Mouse (Mus musculus): ENCODE measurements around the gene Iqschfp.

The Iqschfp gene

DNA sequence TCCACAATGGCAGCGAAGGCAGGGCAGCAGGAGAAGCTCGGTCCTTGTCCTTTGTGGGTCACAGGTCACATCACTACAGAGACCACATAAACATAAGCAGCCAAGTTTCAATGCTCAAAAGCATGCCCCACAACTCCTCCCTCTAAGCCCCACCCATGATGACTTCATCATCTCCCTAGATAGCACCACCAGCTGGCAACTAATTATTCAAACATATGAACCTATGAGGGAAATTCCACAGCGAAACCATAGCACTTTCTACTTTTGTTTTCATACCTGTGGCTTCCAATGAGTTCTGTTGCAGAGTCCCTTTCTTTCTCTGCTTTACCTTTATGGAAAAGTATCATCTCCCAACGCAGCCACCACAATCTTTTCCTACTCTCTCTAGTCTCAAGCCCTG, 443.5 kb downstream of the Iqschfp start:
- no peak for DNase-seq (ENCODE audit: low spot score in 2 of 2)

- DNase-seq (ENCODE audit: low spot score in 2 of 2) = no peak
Observed at GRCm38 (mm10) chr3:68350624-68351023, 458.6 kb downstream of the Iqschfp start.

GRCm38 (mm10) chr3:68351461-68351860, 459.4 kb downstream of the Iqschfp start:
- DNase-seq (ENCODE audit: low spot score in 2 of 2) = no peak

DNA sequence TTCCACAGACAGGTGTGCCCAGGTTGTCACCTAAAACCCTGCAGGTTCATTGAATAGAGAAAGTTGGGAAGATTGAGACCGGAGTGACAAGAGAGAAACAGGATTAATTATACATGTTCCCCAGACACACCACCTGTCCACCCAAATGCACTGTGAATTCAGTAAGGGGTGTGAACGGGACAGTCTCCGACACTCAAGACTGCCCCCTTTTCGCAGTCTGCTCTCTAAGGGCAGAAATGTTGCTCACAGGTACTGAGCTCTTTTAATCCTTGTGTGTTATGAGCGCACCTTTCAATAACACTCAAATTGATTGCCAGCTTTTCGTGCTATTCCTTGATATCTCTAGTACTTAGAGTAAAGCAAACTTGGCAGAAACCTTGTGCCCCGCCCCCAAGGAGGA, 460.9 kb downstream of the Iqschfp start:
- DNase-seq (ENCODE audit: low spot score in 2 of 2) = no peak

GRCm38 (mm10) chr3:68353492-68353891, 461.5 kb downstream of the Iqschfp start:
- no peak for DNase-seq (ENCODE audit: low spot score in 2 of 2)

- DNase-seq (ENCODE audit: low spot score in 2 of 2) = no peak
Observed at GRCm38 (mm10) chr3:68356516-68356915, 464.5 kb downstream of the Iqschfp start.

GRCm38 (mm10) chr3:68368029-68368428, 476.0 kb downstream of the Iqschfp start:
- no peak for DNase-seq (ENCODE audit: low spot score in 2 of 2)

DNA sequence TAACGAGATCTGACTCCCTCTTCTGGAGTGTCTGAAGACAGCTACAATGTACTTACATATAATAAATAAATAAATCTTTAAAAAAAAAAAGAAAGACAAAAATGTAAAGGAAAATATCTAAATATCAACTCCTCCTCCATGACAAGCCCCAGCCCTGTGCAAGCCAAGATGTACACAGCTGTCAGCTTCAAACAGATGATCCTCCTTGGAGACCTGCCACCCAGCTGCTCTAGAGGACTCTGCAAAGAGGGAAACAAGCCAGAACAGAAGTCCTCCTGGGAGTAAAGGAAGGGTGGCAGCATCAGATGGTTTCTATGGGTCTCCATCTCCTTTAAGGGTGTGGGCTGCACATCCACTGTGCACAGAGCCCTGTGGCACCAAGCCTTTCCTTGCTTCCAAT, 480.9 kb downstream of the Iqschfp start:
- no peak for DNase-seq (ENCODE audit: low spot score in 2 of 2)

- DNase-seq (ENCODE audit: low spot score in 2 of 2) = no peak
Observed at GRCm38 (mm10) chr3:68375100-68375508, 483.1 kb downstream of the Iqschfp start.

DNA sequence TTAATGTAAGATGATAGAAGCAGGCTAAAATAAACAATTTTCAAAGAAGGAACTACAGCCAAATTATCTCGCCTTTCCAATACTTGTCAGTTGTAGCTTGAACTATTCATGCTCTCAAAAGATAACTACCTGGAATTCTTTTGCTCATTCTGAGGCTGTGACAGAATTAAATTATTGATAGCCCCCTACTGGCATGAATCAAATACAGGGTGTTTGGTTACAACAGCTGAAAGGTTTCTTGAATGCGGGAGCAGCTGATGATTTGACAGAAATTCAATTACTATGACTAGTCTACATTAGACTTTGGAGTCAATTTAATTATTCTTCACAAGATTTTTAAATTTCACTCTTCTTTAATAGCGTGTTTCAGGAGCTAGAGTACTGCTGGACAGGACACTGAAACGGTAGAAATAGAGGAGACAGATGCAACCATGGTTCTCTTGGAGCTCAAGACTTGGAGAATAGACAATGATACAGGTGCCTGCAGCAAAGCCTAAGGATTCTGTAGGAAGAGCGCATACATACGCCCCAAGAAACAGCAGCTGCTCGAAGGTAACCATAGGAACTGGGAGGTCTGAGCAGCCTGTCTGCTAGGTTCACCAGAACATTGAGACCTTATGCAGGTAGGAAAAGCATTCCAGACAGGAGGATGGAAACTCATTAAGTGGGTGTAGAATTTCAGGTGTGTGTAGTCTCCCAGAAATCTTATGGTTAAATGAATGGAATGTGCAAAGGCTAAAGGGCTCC, 485.6 kb downstream of the Iqschfp start:
- DNase-seq (ENCODE audit: low spot score in 2 of 2) = no peak

DNA sequence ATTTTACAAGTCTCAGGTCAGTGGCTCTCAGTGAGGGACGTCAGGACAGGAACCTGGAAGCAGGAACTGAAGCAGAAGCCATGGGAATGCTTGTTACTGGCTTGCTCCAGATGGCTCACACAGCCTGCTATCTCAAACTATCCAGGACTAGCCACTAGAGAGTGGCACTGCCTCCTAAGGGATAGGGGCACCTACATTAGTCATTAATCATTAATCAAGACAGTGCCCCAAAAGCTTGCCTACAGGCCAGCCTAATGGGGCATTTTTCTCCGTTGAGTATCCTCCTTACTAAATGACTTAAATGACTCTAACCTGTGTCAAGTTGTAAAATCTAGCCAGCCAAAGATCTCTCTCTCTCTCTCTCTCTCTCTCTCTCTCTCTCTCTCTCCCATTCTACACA, 486.8 kb downstream of the Iqschfp start:
- no peak for DNase-seq (ENCODE audit: low spot score in 2 of 2)

DNA sequence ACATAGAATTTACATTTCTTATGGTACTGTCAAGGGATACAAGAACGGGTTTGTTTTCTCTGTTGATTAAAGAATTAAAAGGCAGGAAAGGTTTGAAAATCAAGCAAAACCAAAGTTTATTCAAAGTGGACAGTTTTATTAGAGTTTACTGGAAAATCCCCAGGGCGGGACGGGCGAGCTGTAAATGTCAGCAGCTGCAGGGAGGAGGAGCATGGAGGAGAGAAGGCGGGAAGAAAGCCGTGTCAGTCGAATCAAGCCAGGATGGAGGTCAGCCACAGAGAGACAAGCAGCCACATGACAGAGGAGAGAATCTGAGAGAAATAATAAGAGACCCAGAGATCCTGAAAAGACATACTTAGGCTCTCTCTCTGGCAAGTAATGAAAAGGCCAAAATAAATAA, 487.2 kb downstream of the Iqschfp start:
- no peak for DNase-seq (ENCODE audit: low spot score in 2 of 2)

- no peak for DNase-seq (ENCODE audit: low spot score in 2 of 2)
Observed at GRCm38 (mm10) chr3:68383672-68384071, 491.6 kb downstream of the Iqschfp start.

DNA sequence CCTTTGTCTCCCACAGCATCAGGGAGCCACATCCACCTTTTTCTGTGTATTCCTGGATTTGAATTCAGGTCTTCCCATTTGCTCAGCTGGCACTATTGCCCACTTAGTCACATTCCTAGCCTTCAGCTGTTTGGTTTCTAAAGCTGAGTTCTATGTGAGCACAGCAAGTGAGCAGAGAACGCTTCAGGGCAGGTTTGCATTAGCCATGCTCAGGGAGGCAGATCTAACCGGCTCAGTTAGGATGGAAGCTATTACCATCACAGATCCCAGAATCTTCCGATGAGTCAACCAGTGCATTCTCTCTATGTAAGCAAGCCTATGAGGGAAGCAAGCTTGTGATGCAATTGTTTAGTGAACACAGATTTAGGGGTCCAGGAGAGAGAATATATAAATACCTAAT, 493.5 kb downstream of the Iqschfp start:
- no peak for DNase-seq (ENCODE audit: low spot score in 2 of 2)

- peak in 1 of 2 experiments; percentile 54 for DNase-seq (ENCODE audit: low spot score in 2 of 2)
Observed at GRCm38 (mm10) chr3:68388023-68388422, 496.0 kb downstream of the Iqschfp start.

DNA sequence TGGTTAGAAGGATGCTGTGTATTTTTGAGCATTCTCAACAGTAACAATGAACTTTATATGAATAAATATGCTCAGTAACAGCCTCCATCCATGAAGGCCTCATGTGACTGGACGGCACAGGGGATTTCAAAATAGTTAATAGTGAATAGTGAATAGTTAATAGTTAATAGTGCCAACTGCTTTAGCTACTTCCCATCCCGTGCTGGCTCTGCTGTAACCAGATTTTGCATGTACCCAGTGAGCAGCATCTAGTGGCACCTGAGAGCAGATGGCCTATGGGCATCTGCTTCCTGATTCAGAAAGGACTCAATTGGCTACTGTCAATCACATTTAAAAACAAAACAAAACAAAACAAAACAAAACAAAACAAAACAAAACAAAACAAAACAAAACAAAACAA, 501.5 kb downstream of the Iqschfp start:
- DNase-seq (ENCODE audit: low spot score in 2 of 2) = no peak

- no peak for DNase-seq (ENCODE audit: low spot score in 2 of 2)
Observed at GRCm38 (mm10) chr3:68398691-68399090, 506.7 kb downstream of the Iqschfp start.

- no peak for DNase-seq (ENCODE audit: low spot score in 2 of 2)
Observed at GRCm38 (mm10) chr3:68400121-68400520, 508.1 kb downstream of the Iqschfp start.

DNA sequence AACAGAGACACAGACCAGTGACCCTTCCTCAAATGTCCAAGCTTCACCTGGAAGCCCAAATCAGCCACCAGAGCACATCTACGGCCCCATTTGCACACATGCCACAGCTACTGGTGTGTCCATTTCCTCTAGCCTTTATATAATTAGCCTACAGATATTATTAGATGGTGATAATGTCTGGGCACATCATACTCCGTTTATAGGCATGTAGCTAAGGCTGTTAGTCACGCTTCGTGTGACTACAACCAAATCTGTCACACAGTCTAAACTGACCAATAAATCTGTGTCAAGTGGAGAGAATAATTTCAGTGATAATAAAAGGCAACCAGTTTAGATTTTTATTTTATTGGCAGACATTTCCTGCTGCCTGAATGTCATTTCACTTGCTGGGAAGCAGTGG, 511.3 kb downstream of the Iqschfp start:
- DNase-seq (ENCODE audit: low spot score in 2 of 2) = no peak

DNA sequence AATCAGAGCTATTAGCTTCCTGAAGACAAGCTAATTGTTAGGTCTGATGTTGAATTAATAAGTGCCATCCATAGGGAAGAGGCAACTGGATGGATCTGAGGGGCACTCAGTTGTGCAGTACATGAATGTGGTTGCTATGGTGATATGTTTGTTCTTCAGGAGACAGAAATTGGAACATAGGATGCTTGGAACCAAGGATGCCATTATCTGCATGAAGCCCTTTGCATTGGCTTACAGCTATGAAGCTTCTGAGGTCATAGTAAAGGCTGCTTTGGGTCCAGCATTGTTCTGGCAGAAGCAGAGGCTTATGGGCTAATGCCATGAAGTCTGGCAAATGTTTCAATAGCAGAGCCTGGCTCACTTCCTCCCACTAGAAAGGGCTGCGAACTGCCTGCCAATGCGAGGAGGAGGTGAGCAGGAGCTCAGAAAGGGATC, 511.8 kb downstream of the Iqschfp start:
- DNase-seq (ENCODE audit: low spot score in 2 of 2) = no peak

DNA sequence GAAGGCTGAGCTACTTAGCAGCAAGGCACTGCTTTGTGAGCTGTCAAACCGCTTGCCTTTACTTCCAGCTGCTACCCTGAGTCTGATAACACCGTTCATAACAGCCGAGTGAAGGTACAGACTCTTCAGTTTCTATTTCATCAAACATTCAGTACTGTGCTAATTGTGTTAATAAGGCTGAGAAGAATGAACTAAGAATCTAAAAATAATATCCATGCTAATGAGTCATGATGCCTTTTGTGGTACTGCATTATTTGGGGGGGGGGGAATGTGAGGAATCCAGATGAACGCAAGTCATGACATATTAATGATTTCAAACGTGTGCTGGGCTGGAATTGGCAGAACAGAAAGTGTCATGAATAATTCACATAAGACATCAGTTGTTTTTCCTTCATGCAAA, 513.7 kb downstream of the Iqschfp start:
- no peak for DNase-seq (ENCODE audit: low spot score in 2 of 2)

- no peak for DNase-seq (ENCODE audit: low spot score in 2 of 2)
Observed at GRCm38 (mm10) chr3:68412262-68412661, 520.2 kb downstream of the Iqschfp start.

DNA sequence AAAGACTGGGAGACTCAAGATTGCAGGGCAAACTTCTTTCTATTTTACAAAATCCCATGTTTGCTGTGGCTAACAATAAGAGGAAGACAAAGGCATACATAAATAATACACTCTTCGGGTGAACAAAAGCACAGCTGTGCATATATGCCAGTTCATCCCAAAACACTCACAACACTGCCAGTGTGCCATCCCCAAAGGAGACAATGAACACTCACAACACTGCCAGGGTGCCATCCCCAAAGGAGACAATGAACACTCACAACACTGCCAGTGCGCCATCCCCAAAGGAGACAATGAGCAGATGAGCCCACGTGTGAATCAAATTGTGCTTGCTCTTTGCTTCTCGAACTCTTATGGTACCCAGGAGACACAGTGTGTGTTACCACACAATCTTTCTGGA, 527.8 kb downstream of the Iqschfp start:
- DNase-seq (ENCODE audit: low spot score in 2 of 2) = no peak

GRCm38 (mm10) chr3:68420927-68421326, 528.9 kb downstream of the Iqschfp start:
- no peak for DNase-seq (ENCODE audit: low spot score in 2 of 2)
